Mouse (Mus musculus) neural tube, embryonic 13.5 days (tissue): ENCODE data around the gene Ccdc74a. TPM values are rescaled to one million over a fixed set of nuclear protein-coding genes. Genes with fewer than 3 reads are reported as not detected.

ENCODE experiments used
- ATAC-seq: fragments of 200-750 bp; cut with Nextera tagmentation; 2 replicates; pipeline ENCODE4 v1.8.0; 2017; ENCODE audit warnings: low read depth, mild to moderate bottlenecking, moderate TSS enrichment, moderate library complexity
- H3K27ac ChIP-seq: fragments of 300-500 bp; sonication (generic); replicated peaks from 2 replicates; pipeline ENCODE4 v1.5.1; 2015; ENCODE audit warnings: moderate library complexity, mild to moderate bottlenecking, inconsistent platforms
- H3K27me3 ChIP-seq: fragments of 300-500 bp; sonication (generic); 2 replicates; pipeline ENCODE4 v1.6.1; 2015; ENCODE audit warnings: mild to moderate bottlenecking, inconsistent platforms
- H3K36me3 ChIP-seq: fragments of 300-500 bp; sonication (generic); 2 replicates; pipeline ENCODE4 v1.6.1; 2015; ENCODE audit warnings: mild to moderate bottlenecking, inconsistent platforms
- H3K4me1 ChIP-seq: fragments of 300-500 bp; sonication (generic); replicated peaks from 2 replicates; pipeline ENCODE4 v1.6.1; 2015; ENCODE audit warnings: inconsistent platforms
- H3K4me2 ChIP-seq: fragments of 300-500 bp; sonication (generic); 2 replicates; pipeline ENCODE4 v1.6.1; 2015; ENCODE audit warnings: inconsistent platforms, mild to moderate bottlenecking, moderate library complexity
- H3K4me3 ChIP-seq: fragments of 300-500 bp; sonication (generic); 2 replicates; pipeline ENCODE4 v1.5.1; 2015; ENCODE audit warnings: mild to moderate bottlenecking, inconsistent platforms
- H3K9ac ChIP-seq: fragments of 300-500 bp; sonication (generic); 2 replicates; pipeline ENCODE4 v1.6.1; 2015; ENCODE audit warnings: moderate library complexity, mild to moderate bottlenecking, inconsistent platforms
- H3K9me3 ChIP-seq: fragments of 300-500 bp; sonication (generic); 2 replicates; pipeline ENCODE4 v1.6.1; 2016; ENCODE audit warnings: inconsistent platforms
- WGBS: fragments of 180-500 bp; shearing (Covaris S2); methylation state at CpG from one replicate; pipeline ENCODE4 v1.1.7; 2015; 5-methylcytosine and 5-hydroxymethylcytosine counted together
- polyA plus RNA-seq: library from polyadenylated mRNA; unstranded; fragments of >200 nt; fragmentation: Nextera tagmentation; extraction: Ambion mirVana; gene quantifications from 2 replicates; pipeline ENCODE4 v1.2.1, GENCODE M21; 2015

The Ccdc74a gene
- polyA plus RNA-seq, 1 experiment from 2014 or later = 8.2 TPM

DNA sequence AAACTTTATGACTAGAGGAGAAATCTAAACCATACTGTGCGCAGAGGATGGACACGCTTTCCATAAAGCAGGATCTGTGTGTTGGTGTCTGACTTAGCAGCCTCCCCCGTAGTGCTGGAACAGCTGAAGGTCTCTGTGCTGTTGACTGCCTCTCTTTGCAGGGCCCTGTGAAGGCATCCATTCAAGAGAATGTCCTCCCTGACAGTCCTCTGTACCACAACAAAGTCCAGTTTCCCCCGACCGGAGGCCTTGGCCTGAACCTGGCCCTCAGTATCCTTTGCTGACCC lies 20.1 kb upstream of the Ccdc74a start:
- Histone ChIP-seq H3K36me3 (peaks cover 87% of the 10 kb centered on the region), H3K4me2 (no peak overlapping the region), H3K9ac (no peak overlapping the region), H3K4me3 (no peak overlapping the region), H3K27me3 (no peaks in the 10 kb centered on the region), H3K9me3 (no peaks in the 10 kb centered on the region), H3K27ac (no peak overlapping the region), H3K4me1 (no peaks in the 10 kb centered on the region)
- 94% methylated on average over 5 of the region's 5 CpGs for WGBS
- no peak for ATAC-seq

GRCm38 (mm10) chr16:17632580-17632979 lies 13.7 kb upstream of the Ccdc74a start:
- 94% methylated on average over 2 of the region's 2 CpGs for WGBS
- Histone ChIP-seq H3K4me1 (no peaks in the 10 kb centered on the region), H3K4me3 (no peak overlapping the region), H3K4me2 (no peak overlapping the region), H3K27me3 (no peaks in the 10 kb centered on the region), H3K9ac (no peak overlapping the region), H3K27ac (no peak overlapping the region), H3K36me3 (peaks cover 83% of the 10 kb centered on the region), H3K9me3 (no peaks in the 10 kb centered on the region)
- ATAC-seq = no peak

GRCm38 (mm10) chr16:17633481-17634181 lies 12.6 kb upstream of the Ccdc74a start:
- Histone ChIP-seq H3K9me3 (no peaks in the 10 kb centered on the region), H3K4me3 (no peak overlapping the region), H3K27me3 (no peaks in the 10 kb centered on the region), H3K9ac (no peak overlapping the region), H3K4me2 (no peak overlapping the region), H3K27ac (no peak overlapping the region), H3K36me3 (peaks cover 83% of the 10 kb centered on the region), H3K4me1 (no peaks in the 10 kb centered on the region)
- ATAC-seq = no peak
- WGBS = 81% methylated on average over 8 of the region's 8 CpGs

DNA sequence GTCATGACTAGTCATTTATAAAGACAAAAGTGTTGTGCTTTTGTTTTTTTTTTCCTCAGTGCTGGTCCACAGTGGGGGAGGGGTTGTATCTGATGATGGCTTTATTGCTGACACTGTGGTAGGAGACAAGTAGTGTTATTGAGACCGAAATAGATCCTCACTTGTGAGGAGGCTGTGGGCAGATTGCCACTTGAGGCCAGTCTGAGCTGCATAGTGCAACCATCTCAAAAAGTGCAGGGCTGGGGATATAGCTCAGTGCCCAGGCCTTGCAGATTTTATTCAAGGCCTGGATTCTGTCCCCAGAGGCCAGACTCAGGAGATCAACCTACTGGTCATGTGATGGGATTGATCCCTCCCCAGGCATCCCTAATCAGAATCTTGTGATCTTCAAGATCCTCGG lies 9.4 kb upstream of the Ccdc74a start:
- no peak overlapping the region for H3K4me3 ChIP-seq
- H3K4me1 ChIP-seq = no peaks in the 10 kb centered on the region
- 82% methylated on average over 2 of the region's 2 CpGs for WGBS
- H3K27me3 ChIP-seq = no peaks in the 10 kb centered on the region
- H3K9ac ChIP-seq = no peak overlapping the region
- H3K36me3 ChIP-seq = peaks cover 82% of the 10 kb centered on the region
- H3K4me2 ChIP-seq = no peak overlapping the region
- ATAC-seq = no peak
- no peak overlapping the region for H3K27ac ChIP-seq
- H3K9me3 ChIP-seq = no peaks in the 10 kb centered on the region

GRCm38 (mm10) chr16:17637610-17638009 lies 8.7 kb upstream of the Ccdc74a start:
- H3K9ac ChIP-seq = no peak overlapping the region
- no peak for ATAC-seq
- H3K4me2 ChIP-seq = no peak overlapping the region
- H3K27me3 ChIP-seq = no peaks in the 10 kb centered on the region
- no peak overlapping the region for H3K4me3 ChIP-seq
- no peak overlapping the region for H3K27ac ChIP-seq
- WGBS = 77% methylated on average over 2 of the region's 2 CpGs
- H3K9me3 ChIP-seq = no peaks in the 10 kb centered on the region
- H3K36me3 ChIP-seq = peaks cover 82% of the 10 kb centered on the region
- no peaks in the 10 kb centered on the region for H3K4me1 ChIP-seq

- no peaks in the 10 kb centered on the region for H3K9me3 ChIP-seq
- no peaks in the 10 kb centered on the region for H3K27me3 ChIP-seq
- H3K4me2 ChIP-seq = no peak overlapping the region
- no peak overlapping the region for H3K27ac ChIP-seq
- WGBS = 90% methylated on average over 9 of the region's 9 CpGs
- peaks cover 82% of the 10 kb centered on the region for H3K36me3 ChIP-seq
- H3K4me1 ChIP-seq = no peaks in the 10 kb centered on the region
- no peak overlapping the region for H3K4me3 ChIP-seq
- no peak overlapping the region for H3K9ac ChIP-seq
- no peak for ATAC-seq
Measured at GRCm38 (mm10) chr16:17638036-17638628, 8.1 kb upstream of the Ccdc74a start.

- Histone ChIP-seq H3K4me1 (no peaks in the 10 kb centered on the region), H3K9me3 (no peaks in the 10 kb centered on the region), H3K4me3 (no peak overlapping the region), H3K27ac (no peak overlapping the region), H3K4me2 (no peak overlapping the region), H3K9ac (no peak overlapping the region), H3K36me3 (peaks cover 80% of the 10 kb centered on the region), H3K27me3 (no peaks in the 10 kb centered on the region)
- no peak for ATAC-seq
- WGBS = 91% methylated on average over 3 of the region's 3 CpGs
Measured at GRCm38 (mm10) chr16:17639081-17639480, 7.2 kb upstream of the Ccdc74a start.

DNA sequence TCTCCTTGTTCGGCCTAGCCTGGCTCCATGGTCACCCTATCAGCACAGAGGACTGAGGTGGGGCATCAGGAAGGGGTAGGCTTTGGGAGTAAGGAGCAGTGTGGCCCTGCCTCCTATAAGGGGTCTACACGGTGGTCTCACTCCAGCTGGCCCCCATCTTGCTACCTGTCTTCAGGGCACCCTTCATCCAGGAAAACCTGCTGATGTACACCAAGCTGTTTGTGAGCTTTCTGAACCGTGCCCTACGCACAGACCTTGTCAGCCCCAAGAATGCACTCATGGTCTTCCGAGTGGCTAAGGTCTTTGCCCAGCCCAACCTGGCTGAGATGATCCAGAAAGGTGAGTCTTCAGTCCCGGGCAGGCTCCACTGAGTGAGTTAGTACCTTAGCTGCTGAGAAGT lies 6.3 kb upstream of the Ccdc74a start:
- Histone ChIP-seq H3K9me3 (no peaks in the 10 kb centered on the region), H3K4me2 (no peak overlapping the region), H3K4me3 (no peak overlapping the region), H3K4me1 (no peaks in the 10 kb centered on the region), H3K27me3 (no peaks in the 10 kb centered on the region), H3K9ac (no peak overlapping the region), H3K27ac (no peak overlapping the region), H3K36me3 (peaks cover 75% of the 10 kb centered on the region)
- WGBS = 97% methylated on average over 6 of the region's 6 CpGs
- no peak for ATAC-seq

GRCm38 (mm10) chr16:17640706-17641105 lies 5.6 kb upstream of the Ccdc74a start:
- Histone ChIP-seq H3K4me3 (no peak overlapping the region), H3K27ac (no peak overlapping the region), H3K4me2 (no peak overlapping the region), H3K27me3 (no peaks in the 10 kb centered on the region), H3K9ac (no peak overlapping the region), H3K9me3 (no peaks in the 10 kb centered on the region), H3K36me3 (peaks cover 70% of the 10 kb centered on the region), H3K4me1 (no peaks in the 10 kb centered on the region)
- 94% methylated on average over 9 of the region's 9 CpGs for WGBS
- ATAC-seq = no peak

GRCm38 (mm10) chr16:17641301-17641700 lies 5.0 kb upstream of the Ccdc74a start:
- Histone ChIP-seq H3K4me2 (no peak overlapping the region), H3K4me1 (peaks cover 4% of the 10 kb centered on the region; the same call in 1 of the 2 replicates), H3K36me3 (peaks cover 65% of the 10 kb centered on the region), H3K27ac (no peak overlapping the region), H3K9me3 (no peaks in the 10 kb centered on the region), H3K27me3 (no peaks in the 10 kb centered on the region), H3K9ac (no peak overlapping the region), H3K4me3 (no peak overlapping the region)
- ATAC-seq = no peak
- 82% methylated on average over 6 of the region's 6 CpGs for WGBS

- Histone ChIP-seq H3K4me1 (peaks cover 13% of the 10 kb centered on the region), H3K27me3 (no peaks in the 10 kb centered on the region)
- 82% methylated on average over 8 of the region's 8 CpGs for WGBS
Measured at GRCm38 (mm10) chr16:17642311-17642710, 4.0 kb upstream of the Ccdc74a start.

DNA sequence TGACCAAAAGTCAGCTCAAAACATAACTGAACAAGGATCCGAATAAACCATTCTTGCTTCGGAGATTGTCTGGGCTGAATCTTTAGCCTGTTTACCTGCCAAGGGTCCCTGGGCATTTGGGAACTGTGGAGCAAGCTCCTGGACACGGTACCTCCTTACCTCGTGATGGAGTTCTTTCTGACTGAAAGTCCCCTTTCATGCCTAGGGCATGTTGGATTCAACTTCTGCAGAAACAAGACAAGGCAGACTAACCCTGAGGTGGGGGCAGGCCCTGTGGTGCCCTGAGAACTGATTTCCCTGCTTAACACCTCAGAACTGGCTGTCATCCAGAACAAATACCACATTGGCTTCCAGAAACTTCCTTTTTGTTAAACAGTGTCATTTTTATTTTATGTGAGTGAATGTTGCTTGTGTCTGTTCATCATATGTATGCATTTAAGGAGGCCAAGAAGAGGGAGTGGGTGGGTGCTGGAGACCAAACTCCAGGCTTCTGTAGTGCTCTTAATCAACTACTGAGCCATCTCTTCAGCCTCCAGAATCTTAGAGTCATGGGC lies 2.8 kb upstream of the Ccdc74a start:
- H3K9ac ChIP-seq = no peak overlapping the region
- H3K27me3 ChIP-seq = no peaks in the 10 kb centered on the region
- ATAC-seq = no peak
- no peaks in the 10 kb centered on the region for H3K9me3 ChIP-seq
- H3K4me3 ChIP-seq = no peak overlapping the region
- H3K4me2 ChIP-seq = no peak overlapping the region
- no peak overlapping the region for H3K27ac ChIP-seq
- H3K36me3 ChIP-seq = peaks cover 51% of the 10 kb centered on the region
- 93% methylated on average over 4 of the region's 4 CpGs for WGBS
- peaks cover 16% of the 10 kb centered on the region for H3K4me1 ChIP-seq

More at GRCm38 (mm10) chr16:17642311-17642710, 4.0 kb upstream of the Ccdc74a start:
- H3K4me3 ChIP-seq = no peak overlapping the region
- ATAC-seq = no peak
- no peak overlapping the region for H3K4me2 ChIP-seq
- H3K27ac ChIP-seq = no peak overlapping the region
- H3K36me3 ChIP-seq = peaks cover 62% of the 10 kb centered on the region
- no peak overlapping the region for H3K9ac ChIP-seq
- no peaks in the 10 kb centered on the region for H3K9me3 ChIP-seq
